Mouse (Mus musculus): Measurements from ENCODE around the gene Vps18. TPM values are rescaled to one million over a fixed set of nuclear protein-coding genes. Genes with fewer than 3 reads are reported as not detected.
A peak's percentile ranks its signal among the peaks of the same experiment; 100 is the strongest.

The Vps18 gene
- polyA plus RNA-seq, 1 experiment from 2014 or later, result 13.4 TPM

GRCm38 (mm10) chr2:119326161-119327101 is 37.9 kb downstream of the Vps18 start:
- Histone ChIP-seq H3K9ac (ENCODE audit: low read depth, low read length) (peak overlapping the region; percentile 64), H3K9me3 (replicated peaks; ENCODE audit: low read length) (no peaks in the 10 kb centered on the region), H3K4me1 (replicated peaks; ENCODE audit: insufficient read depth, low read length) (peaks cover 37% of the 10 kb centered on the region), H3K36me3 (ENCODE audit: insufficient read depth, low read length) (no peaks in the 10 kb centered on the region), H3K27ac (peak overlapping the region; percentile 37), H3K4me3 (replicated peaks; ENCODE audit: low read depth, low read length) (peak overlapping the region; percentile 61), H3K27me3 (ENCODE audit: insufficient read depth, low read length) (peaks cover 40% of the 10 kb centered on the region), H3K4me2 (ENCODE audit: low read length) (peak overlapping the region; percentile 91)
- TF ChIP-seq CTCF (IDR thresholded peaks at IDR 0.05; ENCODE audit: low read depth), result no peak
- under 1% methylated on average over 61 of the region's 61 CpGs for WGBS
- DNase-seq (ENCODE audit: low spot score) (peak; percentile 20), ATAC-seq (replicated peaks; ENCODE audit: low FRiP score, low read depth) (no peak)

GRCm38 (mm10) chr2:119327102-119327480 is 38.6 kb downstream of the Vps18 start:
- whole genome bisulfite sequencing, result 0% methylated on average over 30 of the region's 30 CpGs
- Histone ChIP-seq H3K27me3 (ENCODE audit: insufficient read depth, low read length) (peaks cover 33% of the 10 kb centered on the region), H3K4me3 (replicated peaks; ENCODE audit: low read depth, low read length) (peak overlapping the region; percentile 61), H3K9ac (ENCODE audit: low read depth, low read length) (peak overlapping the region; percentile 64), H3K36me3 (ENCODE audit: insufficient read depth, low read length) (no peaks in the 10 kb centered on the region), H3K4me1 (replicated peaks; ENCODE audit: insufficient read depth, low read length) (peaks cover 33% of the 10 kb centered on the region), H3K27ac (no peak overlapping the region), H3K4me2 (ENCODE audit: low read length) (peak overlapping the region; percentile 91), H3K9me3 (replicated peaks; ENCODE audit: low read length) (no peaks in the 10 kb centered on the region)
- TF ChIP-seq CTCF (IDR thresholded peaks at IDR 0.05; ENCODE audit: low read depth), result peak; percentile 62
- DNase-seq (ENCODE audit: low spot score) (peak; percentile 58), ATAC-seq (replicated peaks; ENCODE audit: low FRiP score, low read depth) (no peak)

GRCm38 (mm10) chr2:119327942-119328526 is 39.5 kb downstream of the Vps18 start:
- no peak for ATAC-seq (replicated peaks; ENCODE audit: low FRiP score, low read depth)
- 18% methylated on average over 11 of the region's 11 CpGs for WGBS
- no peaks in the 10 kb centered on the region for H3K36me3 ChIP-seq (ENCODE audit: insufficient read depth, low read length)
- no peak overlapping the region for H3K27ac ChIP-seq
- H3K27me3 ChIP-seq (ENCODE audit: insufficient read depth, low read length), result peaks cover 30% of the 10 kb centered on the region
- DNase-seq (ENCODE audit: low spot score), result no peak
- TF ChIP-seq CTCF (IDR thresholded peaks at IDR 0.05; ENCODE audit: low read depth), result no peak
- peaks cover 27% of the 10 kb centered on the region for H3K4me1 ChIP-seq (replicated peaks; ENCODE audit: insufficient read depth, low read length)
- peak overlapping the region; percentile 61 for H3K4me3 ChIP-seq (replicated peaks; ENCODE audit: low read depth, low read length)
- peak overlapping the region; percentile 91 for H3K4me2 ChIP-seq (ENCODE audit: low read length)
- no peak overlapping the region for H3K9ac ChIP-seq (ENCODE audit: low read depth, low read length)
- H3K9me3 ChIP-seq (replicated peaks; ENCODE audit: low read length), result no peaks in the 10 kb centered on the region

GRCm38 (mm10) chr2:119328546-119328945 is 40.0 kb downstream of the Vps18 start:
- DNase-seq (ENCODE audit: low spot score) (no peak), ATAC-seq (replicated peaks; ENCODE audit: low FRiP score, low read depth) (no peak)
- TF ChIP-seq CTCF (IDR thresholded peaks at IDR 0.05; ENCODE audit: low read depth), result no peak
- Histone ChIP-seq H3K27me3 (ENCODE audit: insufficient read depth, low read length) (peaks cover 25% of the 10 kb centered on the region), H3K9ac (ENCODE audit: low read depth, low read length) (no peak overlapping the region), H3K27ac (no peak overlapping the region), H3K36me3 (ENCODE audit: insufficient read depth, low read length) (no peaks in the 10 kb centered on the region), H3K4me2 (ENCODE audit: low read length) (peak overlapping the region; percentile 91), H3K9me3 (replicated peaks; ENCODE audit: low read length) (no peaks in the 10 kb centered on the region), H3K4me1 (replicated peaks; ENCODE audit: insufficient read depth, low read length) (peaks cover 27% of the 10 kb centered on the region), H3K4me3 (replicated peaks; ENCODE audit: low read depth, low read length) (peak overlapping the region; percentile 61)
- WGBS, result 45% methylated on average over 5 of the region's 5 CpGs

GRCm38 (mm10) chr2:119329123-119329817 is 40.7 kb downstream of the Vps18 start:
- peaks cover 19% of the 10 kb centered on the region for H3K27me3 ChIP-seq (ENCODE audit: insufficient read depth, low read length)

GRCm38 (mm10) chr2:119330795-119331194 is 42.3 kb downstream of the Vps18 start:
- Histone ChIP-seq H3K4me1 (replicated peaks; ENCODE audit: insufficient read depth, low read length) (peaks cover 13% of the 10 kb centered on the region; the same call in 1 of the 2 replicates), H3K4me2 (ENCODE audit: low read length) (0 out of 2 replicates have a peak overlapping the region, but pooled peaks have one; percentile 15), H3K9ac (ENCODE audit: low read depth, low read length) (no peak overlapping the region), H3K36me3 (ENCODE audit: insufficient read depth, low read length) (no peaks in the 10 kb centered on the region), H3K27me3 (ENCODE audit: insufficient read depth, low read length) (peaks cover 8% of the 10 kb centered on the region), H3K4me3 (replicated peaks; ENCODE audit: low read depth, low read length) (no peak overlapping the region), H3K27ac (no peak overlapping the region), H3K9me3 (replicated peaks; ENCODE audit: low read length) (no peaks in the 10 kb centered on the region)
- TF ChIP-seq CTCF (IDR thresholded peaks at IDR 0.05; ENCODE audit: low read depth), result no peak
- ATAC-seq (replicated peaks; ENCODE audit: low FRiP score, low read depth) (no peak), DNase-seq (ENCODE audit: low spot score) (no peak)
- 95% methylated on average over 8 of the region's 8 CpGs for WGBS

More at GRCm38 (mm10) chr2:119329123-119329817, 40.7 kb downstream of the Vps18 start:
- Histone ChIP-seq H3K36me3 (ENCODE audit: insufficient read depth, low read length) (no peaks in the 10 kb centered on the region), H3K9ac (ENCODE audit: low read depth, low read length) (no peak overlapping the region), H3K9me3 (replicated peaks; ENCODE audit: low read length) (no peaks in the 10 kb centered on the region), H3K4me2 (ENCODE audit: low read length) (peak overlapping the region; percentile 91; the same call in 1 of the 2 replicates), H3K4me1 (replicated peaks; ENCODE audit: insufficient read depth, low read length) (peaks cover 23% of the 10 kb centered on the region), H3K27ac (no peak overlapping the region), H3K4me3 (replicated peaks; ENCODE audit: low read depth, low read length) (peak overlapping the region; percentile 61; the same call in 1 of the 2 replicates)
- TF ChIP-seq CTCF (IDR thresholded peaks at IDR 0.05; ENCODE audit: low read depth), result no peak
- ATAC-seq (replicated peaks; ENCODE audit: low FRiP score, low read depth) (no peak), DNase-seq (ENCODE audit: low spot score) (no peak)
- WGBS, result 35% methylated on average over 3 of the region's 3 CpGs

Data from kidney, postnatal 0 days (tissue).